Comparison of ENCODE assay signal across 9 mouse cellular contexts in genomic region chr17:25405224-25405895, GRCm38 (mm10). TPM values are rescaled to one million over a fixed set of nuclear protein-coding genes. Genes with fewer than 3 reads are reported as not detected.
A peak's percentile ranks its signal among the peaks of the same experiment; 100 is the strongest.
DNase-seq lines count a peak whose midpoint lies in the region; ATAC-seq lines count a peak whose summit lies in the region.
"Had no signal": no experiment of that assay in that cellular context is flagged by ENCODE, and none has a peak within 500 bp of the region (broad histone marks: within the 10 kb centered on the region; RNA-seq: fewer than 3 reads in every experiment).

No protein-coding gene starts in this region.

- peak; percentile 61 for DNase-seq in adrenal gland, postnatal 10 days
- no peak for DNase-seq in adrenal gland, adult 18-20 months (ENCODE audit: low spot score in 2 of 2)
- DNase-seq in MN1 (ENCODE audit: low spot score), result peak; percentile 73
- DNase-seq in layer of hippocampus, adult 9-11 months, result no peak
- no peak for DNase-seq in frontal cortex, postnatal 10 days (ENCODE audit: low spot score in 2 of 2)
- DNase-seq in layer of hippocampus, postnatal 25 days (ENCODE audit: extremely low spot score in 1 of 2, low spot score in 1 of 2), result no peak

- H3K27ac ChIP-seq in heart, embryonic 16.5 days (ENCODE audit: low read length), result peak overlapping the region; percentile 37
- no peak overlapping the region for H3K27ac ChIP-seq in liver, embryonic 16.5 days (ENCODE audit: low read length)

- H3K27me3 ChIP-seq in heart, embryonic 16.5 days (ENCODE audit: control insufficient read depth, insufficient read depth, low read length), result no peaks in the 10 kb centered on the region
- H3K27me3 ChIP-seq in liver, embryonic 16.5 days (ENCODE audit: control insufficient read depth, insufficient read depth, low read depth, low read length), result no peaks in the 10 kb centered on the region

- ATAC-seq in heart, embryonic 16.5 days (replicated peaks; ENCODE audit: extremely low read depth, insufficient read depth, low FRiP score), result 0 out of 2 replicates have a peak, but pooled peaks have one; percentile 21
- ATAC-seq in liver, embryonic 16.5 days (ENCODE audit: low read depth), result peak; percentile 77

- H3K36me3 ChIP-seq in heart, embryonic 16.5 days (ENCODE audit: control insufficient read depth, insufficient read depth), result no peaks in the 10 kb centered on the region
- no peaks in the 10 kb centered on the region for H3K36me3 ChIP-seq in liver, embryonic 16.5 days (ENCODE audit: control insufficient read depth, insufficient read depth)

- WGBS in heart, embryonic 16.5 days, result 5% methylated on average over 9 of the region's 10 CpGs
- WGBS in liver, embryonic 16.5 days (ENCODE audit: insufficient replicate concordance), result 11% methylated on average over 10 of the region's 10 CpGs

- peaks cover 51% of the 10 kb centered on the region for H3K4me1 ChIP-seq in heart, embryonic 16.5 days (ENCODE audit: control insufficient read depth, insufficient read depth, low read length)
- no peaks in the 10 kb centered on the region for H3K4me1 ChIP-seq in liver, embryonic 16.5 days (ENCODE audit: control insufficient read depth, low read depth, low read length)

- no peaks in the 10 kb centered on the region for H3K9me3 ChIP-seq in heart, embryonic 16.5 days (replicated peaks; ENCODE audit: control insufficient read depth, low read length)
- no peaks in the 10 kb centered on the region for H3K9me3 ChIP-seq in liver, embryonic 16.5 days (replicated peaks; ENCODE audit: control insufficient read depth, low read length)

- no peak overlapping the region for H3K4me2 ChIP-seq in heart, embryonic 16.5 days (ENCODE audit: low read depth, low read length)
- H3K4me2 ChIP-seq in liver, embryonic 16.5 days (ENCODE audit: low read depth, low read length), result no peak overlapping the region

- H3K9ac ChIP-seq in heart, embryonic 16.5 days (ENCODE audit: low read length), result no peak overlapping the region
- no peak overlapping the region for H3K9ac ChIP-seq in liver, embryonic 16.5 days (ENCODE audit: low read depth, low read length)

- H3K4me3 ChIP-seq in heart, embryonic 16.5 days (ENCODE audit: low read length), result no peak overlapping the region
- H3K4me3 ChIP-seq in liver, embryonic 16.5 days (ENCODE audit: low read depth, low read length), result no peak overlapping the region

RNA-seq across cellular contexts. Expression of gene Cacna1h, which starts 28.2 kb away (rescaled TPM):
- total RNA-seq in adrenal gland, postnatal 10 days (2021), result 10 to 100 TPM; 23.5 to 46.0 TPM
- 10 to 100 TPM; 69.5 to 83.9 TPM for total RNA-seq in adrenal gland, adult 18-20 months (2021)
- 4.5 and 5.4 TPM in 2 replicates for polyA plus RNA-seq in heart, embryonic 16.5 days (2015; fragmentation: Nextera tagmentation; extraction: Ambion mirVana)
- 0.17 and 0.22 TPM in 2 replicates for polyA plus RNA-seq in liver, embryonic 16.5 days (2015; fragmentation: Nextera tagmentation; extraction: Ambion mirVana)
- 100 to 1,000 TPM in 1 of 2 experiments, 10 to 100 TPM in 1; 91.0 to 119 TPM for total RNA-seq in layer of hippocampus, postnatal 25 days (2021)

RNA-seq across cellular contexts. Expression of gene Tpsg1, which starts 36.3 kb away (rescaled TPM):
- total RNA-seq in adrenal gland, postnatal 10 days (2021), result not detected
- total RNA-seq in adrenal gland, adult 18-20 months (2021), result under 1 TPM in 1 of 2 experiments, not detected in 1; 0.38 TPM
- 0.56 and 0.76 TPM in 2 replicates for polyA plus RNA-seq in heart, embryonic 16.5 days (2015; fragmentation: Nextera tagmentation; extraction: Ambion mirVana)
- polyA plus RNA-seq in liver, embryonic 16.5 days (2015; fragmentation: Nextera tagmentation; extraction: Ambion mirVana), result 0.44 and 0.51 TPM in 2 replicates
- not detected for total RNA-seq in layer of hippocampus, postnatal 25 days (2021)

RNA-seq across cellular contexts. Expression of gene Tpsb2, which starts 39.3 kb away (rescaled TPM):
- 10 to 100 TPM in 1 of 2 experiments, 1 to 10 TPM in 1; 9.8 to 11.1 TPM for total RNA-seq in adrenal gland, postnatal 10 days (2021)
- total RNA-seq in adrenal gland, adult 18-20 months (2021), result 1 to 10 TPM; 2.9 to 6.7 TPM
- 11.0 and 11.7 TPM in 2 replicates for polyA plus RNA-seq in heart, embryonic 16.5 days (2015; fragmentation: Nextera tagmentation; extraction: Ambion mirVana)
- polyA plus RNA-seq in liver, embryonic 16.5 days (2015; fragmentation: Nextera tagmentation; extraction: Ambion mirVana), result 0.47 and 0.65 TPM in 2 replicates
- total RNA-seq in layer of hippocampus, postnatal 25 days (2021), result 1 to 10 TPM in 1 of 2 experiments, under 1 TPM in 1; 0.35 to 1.2 TPM

RNA-seq across cellular contexts. Expression of gene Tekt4, which starts 49.1 kb away (rescaled TPM):
- not detected for total RNA-seq in adrenal gland, postnatal 10 days (2021)
- not detected for total RNA-seq in adrenal gland, adult 18-20 months (2021)
- polyA plus RNA-seq in heart, embryonic 16.5 days (2015; fragmentation: Nextera tagmentation; extraction: Ambion mirVana), result 0.81 and 1.5 TPM in 2 replicates
- polyA plus RNA-seq in liver, embryonic 16.5 days (2015; fragmentation: Nextera tagmentation; extraction: Ambion mirVana), result 0.05 and 0.07 TPM in 2 replicates
- 1 to 10 TPM; 1.7 to 2.4 TPM for total RNA-seq in layer of hippocampus, postnatal 25 days (2021)

RNA-seq across cellular contexts. Expression of gene Tpsab1, which starts 60.0 kb away (rescaled TPM):
- total RNA-seq in adrenal gland, postnatal 10 days (2021), result 1 to 10 TPM; 3.5 to 4.0 TPM
- 1 to 10 TPM in 1 of 2 experiments, under 1 TPM in 1; 0.53 to 1.5 TPM for total RNA-seq in adrenal gland, adult 18-20 months (2021)
- 0.41 and 0.59 TPM in 2 replicates for polyA plus RNA-seq in heart, embryonic 16.5 days (2015; fragmentation: Nextera tagmentation; extraction: Ambion mirVana)
- polyA plus RNA-seq in liver, embryonic 16.5 days (2015; fragmentation: Nextera tagmentation; extraction: Ambion mirVana), result not detected in 2 replicates
- total RNA-seq in layer of hippocampus, postnatal 25 days (2021), result under 1 TPM in 1 of 2 experiments, not detected in 1; 0.42 TPM
- polyA plus RNA-seq: brain, embryonic 14.5 days had no signal

Comparison
In these comparisons a context has a peak if more than half of its experiments do, and no peak if none do; other contexts are left out.
1. DNase-seq: peak in adrenal gland, postnatal 10 days (single experiment) and MN1 (single experiment); none in adrenal gland, adult 18-20 months (0 of 2), layer of hippocampus, adult 9-11 months (single experiment), frontal cortex, postnatal 10 days (0 of 2) and layer of hippocampus, postnatal 25 days (0 of 2).